Mouse (Mus musculus) layer of hippocampus, adult 18-20 months (tissue): ENCODE measurements at regions not wholly inside any gene's neighbourhood (a gene's known extent, or its start where the extent isn't known, plus 50 kb on each side); places are given as distances from the start of the nearest gene placed in this dataset.

Experiments used
- DNase-seq, 2 experiments: peaks; one replicate each; pipeline ENCODE4 v3.0.0; 2022; ENCODE audit warnings: low spot score in 2 of 2

- DNase-seq, result no peak
Observed at GRCm38 (mm10) chr14:118419442-118420193, 152.9 kb downstream of the Gm9376 start.

GRCm38 (mm10) chr14:118422351-118423001 is 155.7 kb downstream of the Gm9376 start:
- peak in 1 of 2 experiments; percentile 5 for DNase-seq

- no peak for DNase-seq
Observed at GRCm38 (mm10) chr14:118423269-118423668, 156.5 kb downstream of the Gm9376 start.

- DNase-seq, result no peak
Observed at GRCm38 (mm10) chr14:118426562-118426961, 159.8 kb downstream of the Gm9376 start.

GRCm38 (mm10) chr14:118430286-118430685 is 163.5 kb downstream of the Gm9376 start:
- DNase-seq, result no peak

- DNase-seq, result no peak
Observed at GRCm38 (mm10) chr14:118430740-118431139, 164.0 kb downstream of the Gm9376 start.

- DNase-seq, result no peak
Observed at GRCm38 (mm10) chr14:118431241-118431882, 164.6 kb downstream of the Gm9376 start.
